Mouse (Mus musculus) G1E (cell line): ENCODE data around the gene Mad1l1.

ENCODE experiments used
- CTCF ChIP-seq: IDR thresholded peaks from 2 replicates; pipeline ENCODE4 v1.5.1; 2012; ENCODE audit warnings: low read depth, low read length, inconsistent platforms, mixed read lengths
- GATA1 ChIP-seq: IDR thresholded peaks from 2 replicates; pipeline ENCODE4 v1.6.1; 2012; ENCODE audit warnings: borderline replicate concordance, low read length, inconsistent platforms, mixed read lengths
- TAL1 ChIP-seq: conservative IDR thresholded peaks from 2 replicates; pipeline ENCODE4 v1.6.1; 2012; ENCODE audit warnings: low read depth, low read length, inconsistent platforms, mixed read lengths

DNA sequence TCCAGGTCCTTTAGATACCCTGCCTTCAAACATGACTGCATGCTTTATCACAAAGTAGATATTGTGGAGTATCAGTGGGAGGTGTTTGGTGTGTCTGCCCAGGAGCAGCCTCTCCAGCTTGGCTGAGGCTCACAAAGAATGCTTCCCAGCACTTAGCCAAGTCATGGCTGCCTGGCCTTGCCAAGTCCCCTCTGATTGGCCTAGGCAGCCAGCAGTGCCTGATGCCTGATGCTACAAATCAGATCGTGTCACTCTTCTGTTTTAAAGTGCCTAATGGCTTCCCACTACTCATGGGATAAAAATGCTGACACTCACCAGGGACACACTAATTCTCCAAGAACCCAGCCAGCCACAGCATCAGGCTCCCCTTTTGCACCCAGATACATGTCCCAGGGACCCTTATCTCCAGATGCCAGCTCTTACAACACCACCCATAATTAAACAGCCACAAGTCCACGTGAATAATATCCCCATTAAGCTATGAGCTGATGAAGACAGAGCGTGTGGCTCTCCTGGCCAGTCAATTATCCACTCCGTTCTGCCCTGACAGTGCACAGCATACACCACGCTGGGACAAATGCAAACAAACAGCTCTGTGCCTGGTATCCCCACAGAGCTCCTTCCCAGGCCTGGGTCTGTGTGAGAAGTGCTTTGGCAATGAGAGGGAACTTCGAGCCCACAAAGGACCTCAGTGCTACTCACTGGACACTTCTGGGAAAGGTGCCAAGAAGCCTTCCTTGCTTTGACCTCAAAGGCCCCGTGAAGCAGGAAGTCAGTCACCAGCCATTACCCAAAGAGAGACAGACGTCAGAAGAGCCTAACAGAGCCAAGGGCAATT lies 205.7 kb downstream of the Mad1l1 start:
- TF ChIP-seq GATA1 (no peak), CTCF (no peak), TAL1 (no peak)
